Mouse (Mus musculus) lung, adult 2 months (tissue): Measurements from ENCODE around the gene Zbtb49.

Experiments used
- CTCF ChIP-seq: fragments of 200-500 bp; IDR thresholded peaks from 2 replicates; pipeline ENCODE4 v1.5.1; 2011; ENCODE audit warnings: mild to moderate bottlenecking, low read length, control low read depth; ENCODE audit not compliant: insufficient read depth
- POLR2A ChIP-seq: fragments of 200-500 bp; IDR thresholded peaks from 2 replicates; pipeline ENCODE4 v1.6.1; 2011; ENCODE audit warnings: low read depth, mild to moderate bottlenecking, control low read depth, low read length, borderline replicate concordance; ENCODE audit errors: extremely low read depth

DNA sequence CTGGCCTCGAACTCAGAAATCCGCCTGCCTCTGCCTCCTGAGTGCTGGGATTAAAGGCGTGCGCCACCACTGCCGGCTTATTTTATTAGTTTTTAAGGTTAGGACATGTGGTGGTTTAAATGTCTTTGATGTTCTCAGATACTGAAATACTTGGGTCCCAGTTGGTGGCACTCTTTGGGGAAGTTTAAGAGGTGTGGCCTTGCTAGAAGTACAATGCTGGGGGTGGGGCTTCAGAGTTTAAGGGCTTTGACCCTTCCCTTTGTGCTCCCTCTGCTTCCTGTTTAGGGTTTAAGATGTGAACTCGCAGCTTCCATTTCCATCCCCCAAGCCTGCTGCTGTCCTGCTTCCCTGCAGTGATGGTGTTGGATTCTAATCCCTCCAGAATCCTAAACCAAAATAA, 21.7 kb upstream of the Zbtb49 start:
- TF ChIP-seq POLR2A (no peak), CTCF (no peak)
